Mouse (Mus musculus) large intestine, adult 2 months (tissue): ENCODE data around the gene Mab21l1. TPM values are rescaled to one million over a fixed set of nuclear protein-coding genes. Genes with fewer than 3 reads are reported as not detected.

Source experiments
- DNase-seq: peaks from one replicate; pipeline ENCODE4 v3.0.0-alpha.2; 2012; ENCODE audit warnings: low read depth, low spot score
- WGBS: fragments of 180-500 bp; shearing (Covaris S2); methylation state at CpG from one replicate; pipeline ENCODE4 v1.1.7; 2018; 5-methylcytosine and 5-hydroxymethylcytosine counted together
- polyA plus RNA-seq: library from polyadenylated mRNA; depleted of rRNA; stranded (reverse); fragments of >200 nt; gene quantifications from 2 replicates; pipeline ENCODE4 v1.2.3, GENCODE M21; 2012; rRNA removed

Mab21l1 gene
- polyA plus RNA-seq, result 0.14 and 0.29 TPM in 2 replicates

GRCm38 (mm10) chr3:55782056-55782687, at the start of gene Mab21l1:
Mab21l1 (plus strand) TSS chr3:55782510.
- 60% methylated on average over 16 of the region's 16 CpGs for WGBS

GRCm38 (mm10) chr3:55733665-55734064, 48.6 kb upstream of the Mab21l1 start:
- 82% methylated on average over 6 of the region's 6 CpGs for WGBS
- no peak for DNase-seq

More at GRCm38 (mm10) chr3:55782056-55782687, at the start of gene Mab21l1:
- no peak for DNase-seq

- DNase-seq, result no peak
- 70% methylated on average over 6 of the region's 6 CpGs for WGBS
Observed at GRCm38 (mm10) chr3:55741428-55741827, 40.9 kb upstream of the Mab21l1 start.

- 83% methylated on average over 5 of the region's 5 CpGs for whole genome bisulfite sequencing
- no peak for DNase-seq
Observed at GRCm38 (mm10) chr3:55742218-55742617, 40.1 kb upstream of the Mab21l1 start.

GRCm38 (mm10) chr3:55742654-55743053, 39.7 kb upstream of the Mab21l1 start:
- WGBS, result 87% methylated on average over 4 of the region's 4 CpGs
- DNase-seq, result no peak

- WGBS, result 65% methylated on average over 5 of the region's 5 CpGs
- no peak for DNase-seq
Observed at GRCm38 (mm10) chr3:55743885-55744284, 38.4 kb upstream of the Mab21l1 start.

GRCm38 (mm10) chr3:55750445-55751065, 31.8 kb upstream of the Mab21l1 start:
- DNase-seq, result no peak
- WGBS, result 79% methylated on average over 11 of the region's 11 CpGs

GRCm38 (mm10) chr3:55751363-55751762, 30.9 kb upstream of the Mab21l1 start:
- DNase-seq, result no peak
- WGBS, result 80% methylated on average over 5 of the region's 5 CpGs

GRCm38 (mm10) chr3:55752558-55752957, 29.8 kb upstream of the Mab21l1 start:
- WGBS, result 91% methylated on average over 4 of the region's 4 CpGs

GRCm38 (mm10) chr3:55753872-55754271, 28.4 kb upstream of the Mab21l1 start:
- DNase-seq, result no peak
- 95% methylated on average over 6 of the region's 6 CpGs for WGBS

More at GRCm38 (mm10) chr3:55752558-55752957, 29.8 kb upstream of the Mab21l1 start:
- DNase-seq, result no peak

- no peak for DNase-seq
- 84% methylated on average over 6 of the region's 6 CpGs for WGBS
Observed at GRCm38 (mm10) chr3:55754981-55755608, 27.2 kb upstream of the Mab21l1 start.

GRCm38 (mm10) chr3:55755805-55756601, 26.3 kb upstream of the Mab21l1 start:
- 76% methylated on average over 11 of the region's 11 CpGs for WGBS
- no peak for DNase-seq

GRCm38 (mm10) chr3:55756602-55757190, 25.6 kb upstream of the Mab21l1 start:
- 89% methylated on average over 11 of the region's 11 CpGs for WGBS
- DNase-seq, result no peak

GRCm38 (mm10) chr3:55758297-55758696, 24.0 kb upstream of the Mab21l1 start:
- DNase-seq, result no peak
- WGBS, result 68% methylated on average over 8 of the region's 8 CpGs

GRCm38 (mm10) chr3:55763591-55763990, 18.7 kb upstream of the Mab21l1 start:
- WGBS, result 78% methylated on average over 8 of the region's 8 CpGs
- no peak for DNase-seq

- WGBS, result 80% methylated on average over 2 of the region's 2 CpGs
- no peak for DNase-seq
Observed at GRCm38 (mm10) chr3:55768654-55769053, 13.7 kb upstream of the Mab21l1 start.

- WGBS, result 91% methylated on average over 2 of the region's 2 CpGs
- DNase-seq, result no peak
Observed at GRCm38 (mm10) chr3:55769308-55769707, 13.0 kb upstream of the Mab21l1 start.

GRCm38 (mm10) chr3:55774203-55774602, 8.1 kb upstream of the Mab21l1 start:
- 77% methylated on average over 6 of the region's 6 CpGs for WGBS
- no peak for DNase-seq

GRCm38 (mm10) chr3:55775245-55775644, 7.1 kb upstream of the Mab21l1 start:
- DNase-seq, result no peak
- 90% methylated on average over 7 of the region's 7 CpGs for WGBS

GRCm38 (mm10) chr3:55775753-55776152, 6.6 kb upstream of the Mab21l1 start:
- WGBS, result 90% methylated on average over 6 of the region's 6 CpGs
- DNase-seq, result no peak
